Mouse (Mus musculus) MEL (cell line): ENCODE data around the gene Ubash3b.

Experiments used
- BHLHE40 ChIP-seq: IDR thresholded peaks from 2 replicates; pipeline ENCODE4 v1.6.1; 2012; ENCODE audit warnings: low read depth, mild to moderate bottlenecking, inconsistent platforms, low read length, improper control_type of control experiment, borderline replicate concordance
- CHD2 ChIP-seq: IDR thresholded peaks from 2 replicates; pipeline ENCODE4 v1.6.1; 2011; ENCODE audit warnings: low read length, improper control_type of control experiment
- GATA1 ChIP-seq: IDR thresholded peaks from 2 replicates; pipeline ENCODE4 v1.6.1; 2011; ENCODE audit warnings: low read depth, low read length, improper control_type of control experiment
- KAT2A ChIP-seq: conservative IDR thresholded peaks from 2 replicates; pipeline ENCODE4 v1.6.1; 2012; ENCODE audit warnings: low read depth, low read length, improper control_type of control experiment, inconsistent platforms
- POLR2A ChIP-seq, 2 experiments: IDR thresholded peaks; 2 replicates each; pipeline ENCODE4 v1.6.1; 2011 to 2012; ENCODE audit warnings: low read length in 2 of 2, mild to moderate bottlenecking in 2 of 2, control low read depth in 1 of 2, improper control_type of control experiment in 1 of 2, low read depth in 1 of 2, moderate library complexity in 1 of 2; ENCODE audit not compliant: control insufficient read depth in 1 of 2, insufficient read depth in 1 of 2, poor library complexity in 1 of 2
- USF1 ChIP-seq: IDR thresholded peaks from 2 replicates; pipeline ENCODE4 v1.6.1; 2014; ENCODE audit warnings: low read depth, mild to moderate bottlenecking, inconsistent platforms, low read length, improper control_type of control experiment, moderate library complexity
- ZC3H11A ChIP-seq: IDR thresholded peaks from 2 replicates; pipeline ENCODE4 v1.6.1; 2012; ENCODE audit warnings: low read depth, mild to moderate bottlenecking, inconsistent platforms, low read length, improper control_type of control experiment

DNA sequence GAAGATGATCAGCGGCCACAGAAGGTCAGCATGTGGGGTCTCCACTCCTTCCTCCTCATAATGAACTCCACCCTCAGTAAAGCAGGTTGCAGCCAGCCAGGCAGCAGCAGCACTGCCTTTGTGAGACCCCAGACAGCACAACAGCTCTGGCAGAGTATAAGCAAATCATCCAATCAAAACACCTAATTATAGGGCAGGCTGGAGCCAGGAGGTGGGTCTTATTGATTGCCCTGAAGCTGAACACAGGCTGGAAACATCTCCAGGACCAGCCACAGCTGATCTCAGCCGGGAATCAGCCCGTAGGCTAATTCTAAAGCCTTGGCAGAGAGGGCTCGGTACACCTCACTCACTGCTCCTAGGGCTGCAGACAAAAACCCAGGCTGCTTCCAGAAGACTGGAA is 85.3 kb downstream of the Ubash3b start:
- TF ChIP-seq ZC3H11A (no peak), BHLHE40 (no peak), USF1 (no peak), CHD2 (no peak), GATA1 (no peak), KAT2A (no peak), POLR2A (IDR thresholded peaks at IDR 0.05; ENCODE audit: control insufficient read depth in 1 of 2, insufficient read depth in 1 of 2, low read depth in 1 of 2, low read length in 2 of 2, poor library complexity in 1 of 2) (no peak)
